Mouse (Mus musculus) liver, adult (tissue): Measurements from ENCODE around the gene Iffo1.

Experiments used
- GATA4 ChIP-seq: IDR thresholded peaks from 2 replicates; pipeline ENCODE4 v1.6.1; 2014; ENCODE audit warnings: mild to moderate bottlenecking, low read length; ENCODE audit not compliant: insufficient replicate concordance

The Iffo1 gene

DNA sequence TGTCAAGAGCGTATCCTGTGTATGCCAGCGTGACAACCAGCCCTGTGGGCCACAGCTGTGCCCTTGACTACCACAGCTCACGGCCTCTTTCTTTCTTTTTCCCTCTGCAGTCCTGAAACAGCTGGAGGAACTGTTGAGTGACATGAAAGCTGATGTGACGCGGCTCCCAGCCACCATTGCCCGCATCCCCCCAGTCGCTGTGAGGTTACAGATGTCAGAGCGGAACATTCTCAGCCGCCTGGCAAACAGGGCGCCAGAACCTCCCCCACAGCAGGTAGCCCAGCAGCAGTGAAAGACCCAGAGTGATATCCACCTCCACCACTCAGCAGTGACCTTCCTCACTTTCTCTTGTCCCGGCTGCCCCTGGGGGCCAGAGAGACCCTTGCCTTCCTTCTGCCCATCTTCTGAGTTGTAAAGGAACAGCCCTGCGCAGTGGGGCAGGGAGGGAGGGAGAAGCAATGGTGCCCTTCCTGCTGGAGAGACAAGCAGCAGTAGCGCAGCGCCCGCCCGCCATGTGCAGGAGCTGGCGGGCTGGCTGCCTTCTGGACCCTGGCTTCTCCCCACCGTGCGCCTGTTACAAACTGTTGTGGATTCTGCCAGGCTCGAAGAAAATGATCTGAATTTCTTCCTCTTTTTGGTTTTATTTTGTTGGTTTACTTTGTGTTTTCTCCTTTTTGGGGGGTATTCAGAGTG, 15.2 kb upstream of the Iffo1 start:
- TF ChIP-seq GATA4 = no peak

DNA sequence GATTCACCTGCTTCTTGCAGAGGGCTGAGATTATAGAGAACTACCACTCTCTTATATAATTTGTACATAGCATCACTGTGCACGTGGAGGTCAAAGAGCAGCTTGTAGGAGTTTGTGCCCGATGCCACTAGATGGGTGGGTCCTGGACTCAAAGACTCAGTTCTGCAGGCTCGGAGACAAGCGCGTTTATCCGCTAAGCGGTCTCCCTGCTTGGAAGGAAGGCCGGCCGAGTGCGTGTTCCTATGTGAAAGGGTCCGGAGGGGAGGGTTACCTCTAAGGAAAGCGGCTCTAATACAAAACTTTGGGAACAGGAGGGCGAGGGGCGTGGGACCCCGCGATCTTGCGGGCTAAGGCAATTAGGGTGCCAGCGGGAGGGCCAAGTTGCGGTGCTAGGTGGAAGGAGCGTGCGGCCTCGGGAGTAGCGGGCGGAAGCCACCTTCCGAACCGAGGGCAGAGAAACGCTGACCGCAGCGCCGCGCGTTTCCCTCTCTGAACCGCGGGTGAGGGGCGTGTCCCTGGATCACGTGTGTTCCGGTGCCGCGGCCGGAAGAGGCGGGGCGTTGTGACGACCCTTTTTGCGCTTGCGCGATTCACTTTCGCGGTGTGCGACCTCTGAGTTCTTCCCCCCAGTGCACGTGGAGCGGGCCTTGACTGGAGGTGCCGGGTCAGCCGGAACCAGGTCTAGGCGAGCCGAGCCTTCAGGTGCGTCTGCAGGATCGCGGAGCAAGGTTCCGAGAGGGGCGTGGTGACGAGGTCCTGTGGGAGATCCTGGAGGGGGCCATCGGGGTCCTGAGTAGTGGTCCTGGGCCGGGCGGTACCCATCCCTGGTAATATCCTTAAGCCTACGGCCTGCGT, 13.5 kb upstream of the Iffo1 start, which contains the start of gene Nop2:
Gene Nop2 (plus strand): TSS at position 608 of the 855 bp plus-strand sequence.
- TF ChIP-seq GATA4 = no peak

DNA sequence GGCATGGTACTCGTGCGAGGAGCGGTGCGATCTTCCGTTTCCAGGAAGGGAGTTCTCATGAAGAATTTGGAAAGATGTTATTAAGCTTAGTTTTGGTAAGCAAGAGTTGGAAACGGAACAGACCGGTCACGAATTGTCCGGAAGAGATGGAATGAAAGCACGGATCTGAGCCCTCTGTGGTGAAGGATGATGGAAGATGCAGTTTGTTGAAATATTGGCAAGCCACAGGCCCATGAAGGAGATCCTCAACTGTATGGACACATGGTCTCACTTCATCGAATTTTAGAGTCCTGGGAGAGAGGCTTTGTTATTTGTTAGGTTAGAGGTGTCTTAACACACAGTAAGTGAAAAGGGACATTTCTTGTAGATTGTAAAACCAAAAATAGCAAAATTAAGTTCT, 12.6 kb upstream of the Iffo1 start:
- no peak for TF ChIP-seq GATA4

DNA sequence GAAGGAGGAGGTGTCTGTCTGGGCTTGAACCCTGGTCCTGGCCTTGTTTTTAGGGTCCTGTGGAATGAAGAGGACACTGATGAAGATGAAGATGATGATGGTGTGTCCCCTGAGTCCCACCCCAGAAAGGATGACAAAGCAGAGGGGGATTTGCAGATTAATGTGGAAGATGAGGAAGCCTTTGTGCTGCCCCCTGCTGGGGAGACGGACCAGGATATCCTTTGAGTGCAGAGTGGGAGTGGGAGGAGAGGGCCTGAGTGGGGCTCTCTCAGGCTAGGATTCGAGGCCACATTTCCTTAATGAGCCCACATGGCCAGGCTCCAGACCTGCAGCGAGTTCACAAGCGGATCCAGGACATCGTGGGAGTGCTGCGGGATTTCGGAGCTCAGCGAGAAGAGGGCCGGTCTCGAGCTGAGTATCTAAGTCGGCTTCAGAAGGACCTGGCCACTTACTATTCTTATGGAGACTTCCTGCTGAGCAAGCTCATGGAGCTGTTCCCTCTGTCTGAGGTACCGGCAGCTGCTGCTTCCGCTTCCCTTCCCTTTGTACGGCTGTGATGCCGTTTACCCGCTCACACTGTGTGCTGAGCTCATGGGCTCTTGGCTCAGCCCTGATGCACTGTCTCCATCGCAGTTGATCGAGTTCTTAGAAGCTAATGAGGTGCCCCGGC, 7.9 kb upstream of the Iffo1 start:
- no peak for TF ChIP-seq GATA4

DNA sequence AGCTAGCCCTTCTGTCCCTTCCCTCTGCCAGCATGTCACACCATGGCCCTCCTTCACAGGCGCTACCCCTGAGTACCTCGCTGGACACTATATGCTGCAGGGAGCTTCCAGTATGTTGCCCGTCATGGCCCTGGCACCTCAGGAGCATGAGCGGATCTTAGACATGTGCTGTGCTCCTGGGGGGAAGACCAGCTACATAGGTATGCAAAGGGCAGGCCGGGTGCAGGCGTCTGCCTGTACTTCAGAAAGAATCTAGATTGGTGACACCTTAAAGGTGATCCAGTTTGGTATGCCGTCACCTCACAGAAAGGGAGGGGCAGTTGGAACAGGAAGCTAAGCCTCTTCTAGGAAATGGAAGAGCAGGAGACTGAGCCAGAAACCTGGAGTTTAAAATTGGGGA, 5.3 kb upstream of the Iffo1 start:
- TF ChIP-seq GATA4 = no peak

DNA sequence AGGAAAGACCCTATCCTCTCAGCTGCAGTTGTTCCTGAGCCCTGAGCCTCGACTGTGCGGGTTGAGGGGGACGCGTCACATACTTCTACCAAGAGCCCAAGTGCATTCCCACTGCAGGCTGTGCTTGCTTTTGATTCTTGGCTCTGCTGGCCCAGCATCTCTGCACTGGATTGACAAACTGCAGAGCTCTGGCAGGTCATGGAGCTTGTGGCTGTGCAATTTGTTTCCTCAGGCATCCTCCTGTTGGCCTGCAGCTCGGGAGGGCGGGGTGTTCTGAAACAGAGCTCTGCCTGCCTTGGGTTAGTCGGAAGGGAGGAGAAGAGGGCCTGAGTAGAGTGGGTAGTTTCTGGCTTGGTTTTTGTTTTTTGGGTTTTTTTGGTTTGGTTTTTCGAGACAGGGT, 2.6 kb upstream of the Iffo1 start:
- TF ChIP-seq GATA4 = no peak

DNA sequence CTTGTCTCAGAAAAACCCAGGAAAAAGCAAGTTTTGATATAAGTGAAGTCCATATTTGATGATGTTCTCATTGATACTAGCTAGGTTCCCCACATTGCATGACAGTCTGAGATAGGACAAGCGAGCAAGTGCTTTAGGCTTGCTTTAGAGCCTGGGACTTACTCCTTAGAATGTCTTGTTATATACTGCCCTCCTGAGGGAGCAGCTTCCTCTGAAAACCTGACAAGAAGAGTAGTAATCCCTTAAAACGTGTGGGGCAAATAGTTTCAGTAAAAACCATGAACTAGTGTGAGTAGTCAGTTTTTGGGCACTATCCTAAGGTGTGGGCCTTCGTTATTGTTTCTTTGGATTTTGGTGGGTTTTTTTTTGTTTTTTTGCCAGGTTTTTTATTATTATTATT, 1.9 kb upstream of the Iffo1 start:
- no peak for TF ChIP-seq GATA4

DNA sequence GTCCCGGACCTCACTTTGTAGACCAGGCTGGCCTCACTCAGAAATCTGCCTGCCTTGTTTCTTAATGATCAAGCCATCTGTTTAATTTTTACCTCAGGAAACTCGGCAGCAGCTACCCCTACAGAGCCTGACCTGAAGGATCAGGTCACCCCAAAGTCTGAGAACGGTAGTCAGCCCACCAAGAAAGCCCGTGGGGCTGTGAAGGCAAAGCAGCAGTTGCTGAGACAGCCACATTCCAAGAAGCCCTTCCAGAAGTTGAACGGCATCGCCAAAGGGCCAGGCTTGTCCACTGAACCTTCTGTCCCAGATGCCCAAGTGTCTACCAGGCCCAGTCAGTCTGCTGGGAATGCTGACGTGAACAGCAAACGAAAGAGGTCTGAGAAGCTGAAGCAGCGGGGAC, 1.1 kb upstream of the Iffo1 start:
- TF ChIP-seq GATA4 = no peak

DNA sequence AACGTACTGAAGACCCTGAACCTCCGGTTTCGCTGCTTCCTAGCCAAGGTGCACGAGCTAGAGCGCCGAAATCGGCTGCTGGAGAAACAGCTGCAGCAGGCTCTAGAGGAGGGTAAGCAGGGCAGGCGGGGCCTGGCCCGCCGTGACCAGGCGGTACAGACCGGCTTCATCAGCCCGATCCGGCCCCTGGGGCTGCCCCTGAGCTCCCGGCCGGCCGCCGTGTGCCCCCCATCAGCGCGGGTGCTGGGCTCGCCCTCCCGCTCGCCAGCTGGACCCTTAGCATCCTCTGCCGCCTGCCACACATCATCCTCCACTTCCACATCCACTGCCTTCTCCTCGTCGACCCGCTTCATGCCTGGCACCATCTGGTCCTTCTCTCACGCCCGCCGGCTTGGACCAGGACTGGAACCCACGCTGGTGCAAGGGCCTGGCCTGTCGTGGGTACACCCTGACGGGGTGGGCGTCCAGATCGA, 474 bp downstream of the Iffo1 start:
- TF ChIP-seq GATA4 = no peak

DNA sequence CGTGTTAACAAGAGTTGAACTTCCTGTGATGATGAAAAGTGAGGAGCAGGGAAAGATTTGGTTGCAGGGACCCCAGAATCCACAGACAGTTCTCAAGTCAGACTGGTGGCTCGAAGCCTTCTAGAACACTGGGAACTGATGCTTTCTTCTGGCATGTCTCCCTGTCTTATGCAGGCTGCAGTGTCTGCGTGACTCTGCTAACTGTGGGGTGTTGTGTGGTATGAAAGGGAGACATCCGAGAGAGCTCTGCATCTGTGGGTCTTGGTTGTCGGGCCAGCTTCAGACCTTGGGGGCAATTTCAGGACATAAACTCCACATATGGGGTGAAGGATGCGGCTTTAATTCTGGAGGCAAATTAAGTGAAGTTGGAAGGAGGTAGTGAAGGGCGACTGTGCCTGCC, 1.1 kb downstream of the Iffo1 start:
- TF ChIP-seq GATA4 = no peak

DNA sequence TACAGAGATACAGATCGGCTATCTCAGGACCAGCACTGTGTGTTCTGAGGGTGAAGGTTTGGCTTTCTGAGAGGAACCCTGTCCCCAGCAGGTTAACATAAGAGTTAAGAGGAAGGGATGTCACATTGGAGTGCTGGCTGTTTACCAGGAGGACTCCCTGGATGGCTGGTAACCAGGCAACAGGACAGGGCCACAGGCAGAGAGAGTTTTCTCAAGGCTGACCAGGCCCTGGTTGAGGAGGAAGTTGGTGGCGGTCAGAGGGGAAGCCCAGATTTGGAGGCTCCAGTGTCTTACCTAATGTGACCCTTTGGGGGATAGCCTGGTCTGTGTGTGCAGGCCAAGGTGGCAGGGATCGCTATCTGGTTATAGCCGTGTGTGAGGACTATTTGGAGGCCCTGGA, 1.8 kb downstream of the Iffo1 start:
- TF ChIP-seq GATA4 = no peak

DNA sequence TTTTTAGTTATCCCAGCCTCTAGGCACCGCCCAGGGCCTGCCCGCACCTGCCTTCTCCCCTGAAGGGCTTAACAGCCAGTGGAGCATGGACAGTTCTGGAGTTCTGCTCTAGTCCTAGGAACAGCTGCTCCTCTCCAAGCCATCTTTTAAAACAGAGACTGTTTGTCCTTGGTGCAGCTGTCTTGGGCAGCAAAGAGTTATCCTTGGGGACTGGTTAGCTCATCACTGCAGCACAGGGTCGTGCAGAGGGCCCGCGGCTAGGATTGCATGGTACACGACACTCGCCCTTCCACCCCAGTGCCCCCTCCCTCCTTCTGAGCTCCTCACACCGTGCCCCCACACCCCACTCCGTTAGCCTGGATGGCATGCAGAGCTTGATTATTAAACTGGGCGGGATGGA, 2.3 kb downstream of the Iffo1 start:
- TF ChIP-seq GATA4 = no peak

DNA sequence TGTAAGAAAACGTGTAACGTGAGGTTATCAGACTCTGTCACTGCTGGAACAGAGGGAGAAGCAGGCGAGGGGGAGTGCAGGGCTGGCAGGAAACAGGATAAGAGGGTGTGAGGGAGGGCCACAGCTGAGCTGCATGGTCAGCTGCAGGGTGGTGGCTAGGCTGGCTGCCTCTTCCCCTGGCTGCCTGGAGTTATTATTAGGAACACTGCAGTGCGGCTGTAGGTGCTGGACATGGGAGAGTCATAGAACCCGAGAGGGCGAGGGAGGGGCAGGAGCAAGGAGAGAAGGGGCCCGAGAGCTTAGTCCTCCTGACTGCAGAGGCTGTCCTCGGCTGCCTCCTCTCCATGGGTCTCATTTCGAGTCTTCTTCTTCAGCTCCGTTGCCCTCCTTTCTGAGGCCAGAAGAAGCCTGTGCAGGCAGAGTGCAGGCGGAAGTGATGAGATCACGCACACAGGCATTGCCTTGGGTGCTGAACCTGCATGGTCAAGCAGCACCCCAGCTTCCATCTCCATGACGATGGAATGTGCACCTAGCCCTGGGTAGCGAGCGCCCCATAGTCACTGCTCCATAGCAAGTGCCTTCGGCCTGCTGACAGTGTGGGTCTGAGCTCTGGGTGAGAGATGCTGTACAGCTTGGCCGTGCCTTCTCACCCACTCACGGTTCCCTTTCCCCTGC, 3.3 kb downstream of the Iffo1 start:
- TF ChIP-seq GATA4 = peak; percentile 95; the same call in 1 of the 2 replicates

DNA sequence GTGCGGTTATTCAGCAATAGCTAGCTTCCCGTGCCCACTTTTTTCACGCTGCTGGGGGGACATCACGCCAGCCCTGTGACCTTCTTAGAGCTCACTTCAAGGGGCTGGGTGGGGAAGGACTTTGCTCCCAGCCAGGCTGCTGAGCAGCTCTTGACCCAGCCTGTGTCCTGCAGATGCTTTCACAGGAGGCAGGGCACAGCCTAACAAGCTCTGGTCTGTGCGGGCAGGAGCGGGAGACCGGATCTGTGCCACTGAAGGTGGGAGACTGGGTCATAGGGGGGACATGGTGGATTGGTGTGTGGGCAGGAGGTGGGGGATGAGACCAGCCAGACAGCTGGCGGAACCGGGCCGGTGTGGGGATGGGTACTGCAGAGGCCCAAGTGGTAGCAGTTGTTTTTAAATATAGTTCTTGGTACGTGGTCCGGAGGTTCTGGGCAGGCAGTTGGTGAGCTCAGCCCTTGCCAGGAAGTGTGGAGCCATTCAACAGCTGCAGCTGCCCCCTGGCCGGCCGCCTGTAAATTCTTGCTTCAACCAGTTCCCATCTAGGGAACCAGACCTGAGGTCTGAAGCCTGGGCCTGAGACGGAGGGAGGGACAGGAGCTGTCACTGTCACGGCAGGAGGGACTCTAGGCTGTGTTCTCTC, 4.0 kb downstream of the Iffo1 start:
- TF ChIP-seq GATA4 = no peak

DNA sequence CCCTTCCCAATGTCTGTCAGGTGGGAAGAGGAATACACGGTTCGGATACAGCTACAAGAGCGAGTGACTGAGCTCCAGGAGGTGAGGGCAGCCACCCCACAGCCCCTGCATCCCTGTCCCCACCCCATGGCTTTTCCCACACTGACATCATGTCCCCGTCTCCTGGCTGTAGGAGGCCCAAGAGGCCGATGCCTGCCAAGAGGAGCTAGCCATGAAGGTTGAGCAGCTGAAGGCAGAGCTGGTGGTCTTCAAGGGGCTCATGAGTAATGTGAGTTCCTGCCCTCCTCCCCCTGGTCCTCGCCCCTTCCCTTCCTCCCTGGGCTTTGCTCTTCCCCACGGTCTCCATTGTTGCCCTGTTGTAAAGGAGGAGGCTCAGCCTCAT, 4.5 kb downstream of the Iffo1 start:
- no peak for TF ChIP-seq GATA4
